Mouse (Mus musculus) stomach, embryonic 14.5 days (tissue): ENCODE measurements around the gene Xxylt1. TPM values are rescaled to one million over a fixed set of nuclear protein-coding genes. Genes with fewer than 3 reads are reported as not detected.
"Not testable (repeated sequence)": the region's sequence is repeated elsewhere in the genome, so short reads cannot be mapped to it uniquely, and the experiment has no call there.

Source experiments
- ATAC-seq: fragments of 200-750 bp; cut with Nextera tagmentation; 2 replicates; pipeline ENCODE4 v1.8.0; 2017; ENCODE audit warnings: low read depth, moderate TSS enrichment; ENCODE audit not compliant: insufficient number of reproducible peaks, insufficient read depth, low FRiP score
- H3K27ac ChIP-seq: fragments of 300-500 bp; sonication (generic); 2 replicates; pipeline ENCODE4 v1.5.1; 2014; ENCODE audit warnings: mild to moderate bottlenecking, low read length, moderate library complexity, mixed read lengths
- H3K27me3 ChIP-seq: fragments of 300-500 bp; sonication (generic); 2 replicates; pipeline ENCODE4 v1.6.1; 2014; ENCODE audit warnings: low read length, control low read depth, mixed read lengths; ENCODE audit not compliant: control insufficient read depth, insufficient read depth
- H3K36me3 ChIP-seq: fragments of 300-500 bp; sonication (generic); 2 replicates; pipeline ENCODE4 v1.6.1; 2014; ENCODE audit warnings: mild to moderate bottlenecking, control low read depth, low read length, moderate library complexity, mixed read lengths; ENCODE audit not compliant: control insufficient read depth, insufficient read depth
- H3K4me1 ChIP-seq: fragments of 300-500 bp; sonication (generic); 2 replicates; pipeline ENCODE4 v1.6.1; 2014; ENCODE audit warnings: low read length, control low read depth, mixed read lengths; ENCODE audit not compliant: control insufficient read depth, insufficient read depth
- H3K4me2 ChIP-seq: fragments of 300-500 bp; sonication (generic); replicated peaks from 2 replicates; pipeline ENCODE4 v1.6.1; 2014; ENCODE audit warnings: low read depth, low read length, control low read depth
- H3K4me3 ChIP-seq: fragments of 300-500 bp; sonication (generic); 2 replicates; pipeline ENCODE4 v1.5.1; 2014; ENCODE audit warnings: low read depth, low read length, control low read depth
- H3K9ac ChIP-seq: fragments of 300-500 bp; sonication (generic); replicated peaks from 2 replicates; pipeline ENCODE4 v1.6.1; 2014; ENCODE audit warnings: low read depth, mild to moderate bottlenecking, control low read depth, low read length, moderate library complexity, mixed read lengths
- H3K9me3 ChIP-seq: fragments of 300-500 bp; sonication (generic); 2 replicates; pipeline ENCODE4 v1.6.1; 2016; ENCODE audit warnings: low read depth, low read length, control low read depth; ENCODE audit not compliant: control insufficient read depth
- WGBS: fragments of 180-500 bp; shearing (Covaris S2); extraction: QIAGEN DNeasy Blood & Tissue Kit; methylation state at CpG from one replicate; pipeline ENCODE4 v1.1.7; 2014; 5-methylcytosine and 5-hydroxymethylcytosine counted together
- polyA plus RNA-seq: library from polyadenylated mRNA; unstranded; fragments of >200 nt; fragmentation: Nextera tagmentation; extraction: Ambion mirVana; gene quantifications from 2 replicates; pipeline ENCODE4 v1.2.1, GENCODE M21; 2014

The Xxylt1 gene
- polyA plus RNA-seq, 1 experiment from 2014 or later = 17.2 TPM

DNA sequence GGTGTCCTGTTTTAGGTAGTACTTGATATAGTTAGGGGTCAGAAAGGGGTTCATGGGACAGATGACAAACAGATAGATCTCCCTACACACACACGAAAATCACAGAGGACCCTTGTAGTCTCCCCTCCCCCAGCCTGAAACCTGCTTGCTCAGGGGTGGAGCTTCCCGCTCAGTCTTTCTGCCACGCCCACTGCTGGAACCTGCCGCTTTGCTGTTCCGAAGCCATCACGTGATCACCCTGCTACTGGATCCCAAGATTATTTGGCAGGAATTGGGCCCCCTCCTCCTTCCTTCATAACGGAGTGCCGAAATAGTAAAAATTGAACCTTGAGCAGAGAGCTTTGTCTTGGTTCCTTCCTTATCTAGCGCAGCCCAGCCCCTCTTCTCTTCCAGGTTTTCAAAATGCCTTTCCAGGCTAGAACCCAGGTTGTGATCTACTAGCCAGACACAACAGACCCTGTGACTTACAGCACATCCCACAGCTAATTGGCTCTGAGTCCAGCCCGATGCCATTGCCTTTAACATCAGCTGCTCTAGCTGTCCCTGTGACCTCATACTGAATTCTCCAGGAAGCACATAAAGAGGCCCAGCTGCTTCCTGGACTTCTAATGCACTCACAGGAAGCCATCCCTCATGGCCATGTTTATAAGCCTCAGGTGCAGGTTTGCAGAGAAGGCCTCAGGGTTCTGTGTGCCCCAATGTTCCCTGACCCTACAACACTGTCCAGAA is 77.5 kb downstream of the Xxylt1 start:
- not testable (repeated sequence) for H3K9me3 ChIP-seq, H3K36me3 ChIP-seq, H3K9ac ChIP-seq, H3K4me3 ChIP-seq, H3K27me3 ChIP-seq
- Histone ChIP-seq H3K27ac (0 out of 2 replicates have a peak overlapping the region, but pooled peaks have one; percentile 1), H3K4me1 (peaks cover 21% of the 10 kb centered on the region; the same call in 1 of the 2 replicates), H3K4me2 (peak overlapping the region; percentile 15; the same call in 1 of the 2 replicates)
- peak; percentile 71 for ATAC-seq
- WGBS = 6% methylated on average over 10 of the region's 10 CpGs

DNA sequence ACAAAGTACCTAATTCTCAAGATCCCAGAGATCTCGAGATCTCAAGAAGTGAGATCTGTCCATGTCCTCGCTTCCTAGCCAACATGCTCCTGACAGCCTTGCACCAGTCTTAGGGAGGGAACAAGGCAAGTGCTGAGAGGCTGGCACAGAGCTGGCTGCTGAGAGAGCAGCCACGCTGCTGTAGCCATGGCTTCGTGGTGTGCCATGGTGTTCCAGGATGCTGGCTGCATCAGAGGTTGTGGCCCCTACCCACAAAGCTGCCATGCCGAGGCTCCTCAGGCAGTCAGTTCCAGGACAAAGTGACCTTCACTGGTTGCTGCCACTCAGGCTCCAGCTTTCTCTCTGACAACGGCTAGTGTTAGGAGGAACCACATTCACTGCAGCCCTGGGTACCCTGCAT is 78.3 kb downstream of the Xxylt1 start:
- H3K4me3 ChIP-seq = no peak overlapping the region
- no peaks in the 10 kb centered on the region for H3K36me3 ChIP-seq
- H3K9me3 ChIP-seq = no peaks in the 10 kb centered on the region
- no peaks in the 10 kb centered on the region for H3K27me3 ChIP-seq
- peak overlapping the region; percentile 36; the same call in 1 of the 2 replicates for H3K27ac ChIP-seq
- ATAC-seq = 0 out of 2 replicates have a peak, but pooled peaks have one; percentile 12
- H3K4me1 ChIP-seq = peaks cover 16% of the 10 kb centered on the region; the same call in 1 of the 2 replicates
- 57% methylated on average over 6 of the region's 6 CpGs for WGBS
- no peak overlapping the region; the same call in 1 of the 2 replicates for H3K4me2 ChIP-seq
- no peak overlapping the region for H3K9ac ChIP-seq

DNA sequence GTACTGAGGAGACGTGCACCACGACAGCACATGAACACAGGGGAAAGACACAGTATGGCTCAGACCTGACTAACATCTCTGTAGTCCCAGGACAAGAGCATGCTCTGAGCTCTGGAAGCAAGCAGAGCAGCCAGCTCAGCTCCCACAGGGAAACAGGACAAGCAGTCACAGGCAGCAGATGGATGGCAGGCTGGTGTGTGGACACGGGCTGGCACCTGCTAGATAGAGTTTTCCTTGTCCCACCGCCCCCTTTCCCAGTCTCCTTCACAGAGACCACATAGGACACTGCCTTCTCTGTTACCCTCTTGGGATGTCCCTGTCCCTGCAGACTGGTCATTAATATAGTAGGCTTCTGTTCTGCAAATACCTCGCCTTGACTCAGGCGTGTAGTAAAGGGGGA is 79.1 kb downstream of the Xxylt1 start:
- H3K27me3 ChIP-seq = no peaks in the 10 kb centered on the region
- no peaks in the 10 kb centered on the region for H3K36me3 ChIP-seq
- peaks cover 16% of the 10 kb centered on the region; the same call in 1 of the 2 replicates for H3K4me1 ChIP-seq
- no peak overlapping the region for H3K9ac ChIP-seq
- no peaks in the 10 kb centered on the region for H3K9me3 ChIP-seq
- 77% methylated on average over 6 of the region's 6 CpGs for WGBS
- H3K27ac ChIP-seq = no peak overlapping the region
- ATAC-seq = no peak
- H3K4me3 ChIP-seq = no peak overlapping the region
- no peak overlapping the region for H3K4me2 ChIP-seq

DNA sequence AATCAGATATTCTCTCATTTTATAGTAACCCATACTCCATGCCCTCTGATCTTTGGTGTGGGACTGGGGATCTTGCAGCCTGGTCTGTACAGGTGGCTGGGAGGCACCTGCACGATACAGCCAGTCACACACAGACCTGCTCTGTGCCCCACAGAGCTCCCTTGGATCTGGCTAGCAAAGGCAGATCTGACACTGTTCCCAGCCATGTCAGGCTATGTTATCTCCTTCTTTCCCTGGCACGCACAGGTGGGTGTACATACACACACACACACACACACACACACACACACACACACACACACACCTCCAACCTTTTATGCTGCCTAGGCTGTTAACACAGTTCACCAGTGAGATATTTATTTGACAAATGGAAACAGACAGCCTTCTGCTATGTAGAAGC is 82.5 kb downstream of the Xxylt1 start:
- Histone ChIP-seq H3K9me3 (no peaks in the 10 kb centered on the region), H3K9ac (no peak overlapping the region), H3K4me1 (peaks cover 13% of the 10 kb centered on the region; the same call in 1 of the 2 replicates), H3K27ac (no peak overlapping the region), H3K27me3 (no peaks in the 10 kb centered on the region), H3K36me3 (no peaks in the 10 kb centered on the region), H3K4me2 (no peak overlapping the region), H3K4me3 (no peak overlapping the region)
- WGBS = 73% methylated on average over 2 of the region's 2 CpGs
- peak; percentile 55; the same call in 1 of the 2 replicates for ATAC-seq

DNA sequence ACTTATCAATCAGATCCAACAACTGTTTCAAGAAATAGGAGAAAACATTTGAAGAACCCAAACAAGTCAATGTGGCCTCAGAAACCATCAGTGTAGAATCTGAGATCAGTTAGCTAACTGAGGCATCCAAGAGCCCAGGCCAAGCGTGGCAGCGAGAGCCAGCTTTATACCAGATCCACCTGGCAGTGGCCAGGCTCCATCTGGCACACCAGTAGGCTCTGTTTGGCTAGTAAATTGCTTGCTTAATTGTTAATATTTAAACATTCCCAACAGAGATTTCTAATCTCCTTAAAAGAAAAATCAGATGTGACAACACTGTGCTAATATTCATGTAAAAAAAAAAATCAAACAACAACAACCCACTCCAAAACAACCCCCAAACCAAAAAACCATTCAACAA is 83.2 kb downstream of the Xxylt1 start:
- Histone ChIP-seq H3K36me3 (no peaks in the 10 kb centered on the region), H3K9me3 (no peaks in the 10 kb centered on the region), H3K4me2 (no peak overlapping the region), H3K27ac (no peak overlapping the region), H3K4me1 (peaks cover 7% of the 10 kb centered on the region; the same call in 1 of the 2 replicates), H3K9ac (no peak overlapping the region), H3K27me3 (no peaks in the 10 kb centered on the region), H3K4me3 (no peak overlapping the region)
- no peak for ATAC-seq
- 87% methylated on average over 2 of the region's 2 CpGs for WGBS

DNA sequence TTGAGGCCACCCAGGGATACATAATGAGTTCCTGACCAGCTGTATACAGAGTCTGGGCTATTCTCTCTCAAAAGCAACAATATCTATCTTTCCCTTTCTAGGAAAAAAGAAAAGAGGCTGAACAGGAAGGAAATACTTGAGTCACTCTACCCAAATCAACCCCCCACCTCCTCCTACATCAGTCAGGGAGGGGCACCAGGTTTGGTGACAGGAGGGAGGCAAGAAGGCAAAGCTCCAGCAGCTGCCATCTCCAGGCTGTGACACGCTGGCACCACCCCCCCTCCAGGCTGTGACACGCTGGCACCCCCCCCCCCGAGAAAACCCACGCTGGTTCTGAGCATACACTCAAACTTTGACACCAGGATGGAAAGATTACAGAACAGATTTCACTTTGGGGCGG is 85.8 kb downstream of the Xxylt1 start:
- no peaks in the 10 kb centered on the region for H3K36me3 ChIP-seq
- no peaks in the 10 kb centered on the region for H3K9me3 ChIP-seq
- H3K4me2 ChIP-seq = no peak overlapping the region
- WGBS = 86% methylated on average over 5 of the region's 5 CpGs
- no peaks in the 10 kb centered on the region for H3K27me3 ChIP-seq
- no peak overlapping the region for H3K27ac ChIP-seq
- H3K4me3 ChIP-seq = no peak overlapping the region
- H3K9ac ChIP-seq = no peak overlapping the region
- H3K4me1 ChIP-seq = 0 out of 2 replicates have a peak, but pooled peaks cover 4% of the 10 kb centered on the region
- ATAC-seq = no peak

DNA sequence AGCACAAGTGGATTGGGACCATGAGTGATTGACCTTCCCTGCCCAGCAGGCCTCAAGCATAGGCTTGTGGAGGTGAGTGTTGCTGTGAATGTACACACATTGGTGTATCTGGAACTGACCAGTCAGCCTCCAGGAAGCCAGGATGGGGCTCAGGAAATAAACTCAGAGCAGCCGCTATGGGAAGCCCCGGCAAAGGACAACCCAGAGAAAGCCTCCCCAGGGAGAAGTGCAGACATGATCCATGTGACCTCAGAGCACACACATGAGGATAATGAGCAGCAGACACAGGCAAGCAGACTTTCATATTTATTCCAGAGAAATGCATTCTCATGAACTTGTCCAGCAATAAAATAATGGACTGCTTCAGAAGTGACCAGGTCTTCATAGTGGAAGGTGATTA is 86.4 kb downstream of the Xxylt1 start:
- Histone ChIP-seq H3K4me1 (0 out of 2 replicates have a peak, but pooled peaks cover 4% of the 10 kb centered on the region), H3K9ac (no peak overlapping the region), H3K36me3 (no peaks in the 10 kb centered on the region), H3K9me3 (no peaks in the 10 kb centered on the region), H3K4me2 (no peak overlapping the region), H3K27ac (no peak overlapping the region), H3K4me3 (no peak overlapping the region), H3K27me3 (no peaks in the 10 kb centered on the region)
- ATAC-seq = no peak
- WGBS = 67% methylated on average over 2 of the region's 2 CpGs

DNA sequence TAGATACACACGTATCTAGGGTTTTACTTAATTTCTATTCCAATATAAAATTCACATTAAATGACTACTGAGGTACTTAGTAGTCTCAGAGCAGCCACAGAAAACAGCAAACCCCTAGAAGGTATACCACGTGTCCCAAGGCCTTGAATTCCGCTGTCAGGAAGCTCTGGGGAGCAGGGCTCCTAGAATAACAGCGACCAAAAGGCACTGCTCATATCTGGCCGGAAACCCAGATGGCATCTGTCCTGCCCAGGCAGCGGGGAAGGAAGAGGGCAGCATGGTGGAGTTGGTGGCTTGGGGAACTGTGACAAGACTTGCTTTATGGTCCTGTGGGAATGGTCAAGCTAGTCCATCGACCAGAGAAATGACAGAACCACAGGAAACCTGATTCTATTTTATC is 86.9 kb downstream of the Xxylt1 start:
- H3K36me3 ChIP-seq = no peaks in the 10 kb centered on the region
- H3K4me3 ChIP-seq = no peak overlapping the region
- no peak overlapping the region for H3K4me2 ChIP-seq
- 81% methylated on average over 7 of the region's 7 CpGs for WGBS
- no peak overlapping the region for H3K27ac ChIP-seq
- H3K9me3 ChIP-seq = no peaks in the 10 kb centered on the region
- H3K27me3 ChIP-seq = no peaks in the 10 kb centered on the region
- H3K4me1 ChIP-seq = 0 out of 2 replicates have a peak, but pooled peaks cover 4% of the 10 kb centered on the region
- no peak overlapping the region for H3K9ac ChIP-seq
- ATAC-seq = no peak
